Mouse (Mus musculus) left cerebral cortex, adult 18-20 months (tissue): ENCODE measurements around the gene Olfr1255. TPM values are rescaled to one million over a fixed set of nuclear protein-coding genes. Genes with fewer than 3 reads are reported as not detected.

ENCODE experiments used
- DNase-seq, 2 experiments: peaks; one replicate each; pipeline ENCODE4 v3.0.0; 2021 to 2022; ENCODE audit warnings: low spot score in 2 of 2, mixed read lengths in 1 of 2
- long read RNA-seq, 2 experiments: library from polyadenylated mRNA; stranded (forward); transcript quantifications; one replicate each; pipeline ENCODE4 v2.0.0; 2021
- total RNA-seq, 2 experiments: library from RNA; stranded (reverse); gene quantifications; 2 replicates each; pipeline ENCODE4 v1.2.3; 2021

The Olfr1255 gene
- total RNA-seq = not detected
- long read RNA-seq, experiment 1 = 0 reads
- long read RNA-seq, experiment 2 = 0 reads

DNA sequence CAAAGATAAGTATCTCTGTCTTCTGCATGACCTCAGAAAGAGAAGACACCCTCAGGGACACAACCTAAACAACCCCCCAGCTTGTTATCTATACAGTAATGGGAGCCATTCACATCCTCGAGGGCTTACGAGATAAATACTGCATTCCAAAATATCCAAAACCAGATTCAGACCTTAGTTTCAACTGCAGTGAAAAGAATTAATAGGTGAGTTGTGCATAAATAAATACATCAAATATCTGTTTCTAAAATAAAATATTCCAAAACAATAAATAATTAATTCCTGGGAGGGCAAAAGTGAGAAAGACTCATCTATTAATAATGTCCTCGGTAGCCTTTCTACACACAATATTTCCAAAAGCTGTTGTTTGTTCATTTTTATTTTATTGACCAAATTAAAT is at the start of gene Olfr1255:
TSS of gene Olfr1255 (plus strand) at position 301 of the 400 bp plus-strand sequence.
- DNase-seq = no peak

DNA sequence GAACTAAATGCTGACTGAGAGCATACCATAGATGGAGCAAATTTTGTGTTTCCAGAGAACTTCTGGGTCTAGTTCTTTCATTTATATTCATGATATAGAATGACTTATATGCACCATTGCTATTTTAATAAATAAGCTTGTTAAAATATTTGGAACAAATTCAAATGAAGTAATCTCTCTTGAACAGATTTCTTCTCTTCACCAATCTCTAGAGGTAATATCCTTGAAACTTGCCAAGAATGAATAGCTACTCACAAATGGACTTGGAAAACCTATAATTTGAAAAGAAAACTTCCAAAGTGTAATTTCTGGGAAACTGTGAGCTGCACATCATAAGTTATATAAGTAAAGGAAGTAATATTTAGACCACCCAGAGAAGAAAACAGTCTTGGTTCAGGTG is 18.3 kb upstream of the Olfr1255 start, which contains the start of gene Olfr1254:
TSS of gene Olfr1254 (minus strand) at position 101 of the 400 bp plus-strand sequence.
- DNase-seq = no peak

DNA sequence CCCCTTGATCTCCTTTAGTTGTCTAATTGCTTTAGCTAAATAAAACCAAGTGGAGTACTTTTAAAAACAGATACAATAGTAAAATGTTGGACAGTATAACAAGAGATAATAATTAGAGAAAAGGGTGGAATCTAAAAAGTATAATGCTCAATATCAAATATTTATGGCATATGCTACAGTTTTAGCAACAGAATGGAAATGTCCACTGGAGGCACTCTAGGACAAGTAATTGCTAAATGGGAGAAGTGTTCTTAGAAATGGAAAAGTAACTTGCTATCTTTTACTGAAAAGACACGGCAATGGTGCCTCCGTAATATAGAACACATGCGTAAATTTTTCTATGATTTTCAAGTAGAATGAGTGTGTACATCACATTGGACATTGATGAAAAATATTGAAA is 12.3 kb upstream of the Olfr1255 start:
- no peak for DNase-seq

DNA sequence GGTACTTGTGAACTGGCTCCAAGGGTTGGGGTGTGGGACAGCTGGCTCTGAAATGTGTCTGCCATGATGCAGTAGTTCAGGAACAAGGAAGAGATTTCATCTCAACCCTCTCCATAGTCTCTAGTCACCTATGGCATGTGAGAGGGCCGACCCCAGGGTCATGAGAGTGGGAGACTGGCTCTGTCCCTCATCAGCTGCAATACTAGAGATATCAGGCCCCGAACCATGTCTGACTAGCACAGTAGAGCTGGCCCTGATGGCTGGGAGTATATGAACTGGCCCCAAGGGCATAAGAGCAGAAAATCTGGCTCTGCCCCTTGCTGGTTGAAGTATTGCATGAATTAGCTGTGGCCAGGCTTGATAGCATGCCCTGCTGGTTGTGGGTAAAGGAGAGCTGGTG is 1.1 kb upstream of the Olfr1255 start:
- DNase-seq = no peak

DNA sequence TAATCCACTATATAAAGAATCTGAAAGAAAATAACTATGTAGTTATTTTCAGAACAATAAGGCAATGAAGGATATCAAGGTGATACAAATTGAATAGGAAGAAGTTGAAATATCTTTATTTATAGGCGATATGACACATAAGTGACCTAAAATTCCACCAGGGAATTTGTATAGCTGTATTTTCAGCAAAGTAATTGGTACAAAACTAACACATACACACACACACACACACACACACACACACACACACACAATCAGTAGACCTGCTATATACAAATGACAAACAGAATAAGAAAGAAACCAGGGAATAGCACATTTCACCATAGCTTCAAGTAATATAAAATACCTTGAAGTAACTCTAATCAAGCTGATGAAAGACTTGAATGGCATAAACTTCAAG is 8.4 kb downstream of the Olfr1255 start:
- DNase-seq = no peak

DNA sequence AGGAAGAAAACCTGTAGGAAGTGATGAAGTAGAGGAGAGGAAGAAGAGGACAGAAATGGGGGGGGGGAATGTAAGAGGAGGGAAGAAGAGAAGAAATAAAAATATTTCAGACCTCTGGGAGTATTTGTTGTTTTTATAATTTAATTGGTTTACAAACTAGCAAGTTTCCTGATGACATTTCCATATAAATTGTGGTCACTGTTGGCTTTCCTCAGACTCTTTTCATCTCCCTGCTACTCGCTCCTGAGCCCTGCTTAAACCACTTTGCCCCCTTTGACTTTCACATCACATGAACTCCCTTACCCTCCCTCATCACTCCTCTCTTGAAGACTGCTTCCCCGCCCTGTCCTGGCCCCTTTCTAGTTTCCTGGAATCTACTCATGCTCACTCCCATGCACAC is 29.6 kb downstream of the Olfr1255 start, which contains the start of gene Olfr1256:
TSS of gene Olfr1256 (minus strand) at position 101 of the 400 bp plus-strand sequence.
- DNase-seq = no peak

DNA sequence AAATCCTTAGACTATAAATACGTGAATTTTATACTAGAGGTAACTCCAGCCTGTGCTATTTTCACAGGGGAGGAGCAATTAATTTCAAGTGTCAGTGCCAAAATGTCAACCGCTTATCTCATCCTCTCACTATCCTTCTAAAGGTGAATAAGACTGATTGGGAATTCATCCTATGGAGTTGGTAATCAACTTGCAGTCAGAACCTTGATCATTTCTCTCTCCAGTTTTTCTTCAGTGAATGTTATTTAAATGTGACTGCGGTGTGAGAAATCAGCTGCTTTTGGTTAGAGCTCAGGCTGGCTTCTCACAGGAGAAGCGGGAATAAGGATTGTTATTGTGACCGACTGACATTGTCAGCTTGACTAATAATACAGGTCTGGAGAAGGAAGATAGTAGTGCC is 36.3 kb downstream of the Olfr1255 start, which contains the start of gene Olfr48:
TSS of gene Olfr48 (minus strand) at position 101 of the 400 bp plus-strand sequence.
- DNase-seq = no peak

DNA sequence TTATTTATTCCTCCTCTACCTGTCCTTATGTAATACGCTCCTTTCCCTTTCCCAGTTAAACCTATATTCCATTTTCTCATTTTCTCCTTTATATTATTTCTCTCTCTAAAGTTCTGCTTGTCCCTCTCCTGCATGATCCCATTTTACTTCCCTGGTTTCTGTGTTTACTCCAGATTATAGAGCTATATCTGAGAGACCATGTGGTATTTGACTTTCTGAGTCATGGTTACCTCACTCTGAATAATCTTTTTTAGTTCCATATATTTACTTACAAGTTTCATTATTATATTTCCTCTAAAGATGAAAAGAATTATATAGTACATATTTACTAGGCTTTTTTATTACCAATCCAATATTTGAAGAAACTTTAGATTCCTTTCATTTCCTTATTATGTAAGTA is 37.4 kb downstream of the Olfr1255 start:
- no peak for DNase-seq

Other genes with a start within 250 kb of the Olfr1255 start
- gene Olfr1245, start 233.6 kb upstream of the Olfr1255 start, total RNA-seq = not detected
- not detected for gene Olfr1246, start 218.9 kb upstream of the Olfr1255 start, total RNA-seq
- under 1 TPM in 1 of 2 experiments, not detected in 1; 0.05 TPM for gene Olfr1247, start 197.9 kb upstream of the Olfr1255 start, total RNA-seq
- not detected for gene Olfr1248, start 193.8 kb upstream of the Olfr1255 start, total RNA-seq
- gene Olfr1249, start 177.1 kb upstream of the Olfr1255 start, total RNA-seq = not detected
- not detected for gene Olfr1250, start 150.6 kb upstream of the Olfr1255 start, total RNA-seq
- gene Olfr1251, start 140.1 kb upstream of the Olfr1255 start, total RNA-seq = not detected
- gene Olfr1252, start 87.0 kb upstream of the Olfr1255 start, total RNA-seq = not detected
- gene Olfr1253, start 55.0 kb upstream of the Olfr1255 start, total RNA-seq = not detected
- not detected for gene Olfr1254, start 18.4 kb upstream of the Olfr1255 start, total RNA-seq
- not detected for gene Olfr1256, start 29.5 kb downstream of the Olfr1255 start, total RNA-seq
- not detected for gene Olfr48, start 36.2 kb downstream of the Olfr1255 start, total RNA-seq
- not detected for gene Olfr1257, start 66.4 kb downstream of the Olfr1255 start, total RNA-seq
- gene Olfr1258, start 115.3 kb downstream of the Olfr1255 start, total RNA-seq = not detected
- gene Olfr1259, start 136.6 kb downstream of the Olfr1255 start, total RNA-seq = not detected
- not detected for gene Olfr1260, start 162.3 kb downstream of the Olfr1255 start, total RNA-seq
- not detected for gene Olfr1261, start 179.2 kb downstream of the Olfr1255 start, total RNA-seq
- not detected for gene Olfr1262, start 188.1 kb downstream of the Olfr1255 start, total RNA-seq
- not detected for gene Olfr1263, start 200.1 kb downstream of the Olfr1255 start, total RNA-seq
- not detected for gene Olfr1264, start 213.5 kb downstream of the Olfr1255 start, total RNA-seq
- gene Olfr1265, start 223.3 kb downstream of the Olfr1255 start, total RNA-seq = not detected